Mouse (Mus musculus): ENCODE data around the gene Stard9. TPM values are rescaled to one million over a fixed set of nuclear protein-coding genes. Genes with fewer than 3 reads are reported as not detected.

Gene Stard9
- 10 to 100 TPM; 52.6 to 57.7 TPM for total RNA-seq (2023)

GRCm38 (mm10) chr2:120628886-120629735 lies at the start of gene Stard9:
TSS of gene Stard9 (plus strand) at chr2:120629121.

GRCm38 (mm10) chr2:120608830-120609723 lies 19.8 kb upstream of the Stard9 start, which contains the start of the genes Haus2 and Lrrc57:
TSS of gene Haus2 (plus strand) at chr2:120609383.
TSS of gene Lrrc57 (minus strand) at chr2:120609520.

Other genes starting within 250 kb of the Stard9 start
- gene Ganc, start 225.2 kb upstream of the Stard9 start, total RNA-seq (2023), result 10 to 100 TPM; 36.8 to 39.3 TPM
- 10 to 100 TPM; 37.7 to 42.7 TPM for gene Tmem87a, start 225.0 kb upstream of the Stard9 start, total RNA-seq (2023)
- under 1 TPM; 0.63 to 0.82 TPM for gene Capn3, start 173.1 kb upstream of the Stard9 start, total RNA-seq (2023)
- gene Zfp106, start 65.3 kb upstream of the Stard9 start, total RNA-seq (2023), result 100 to 1,000 TPM; 102 to 108 TPM
- gene Snap23, start 61.5 kb upstream of the Stard9 start, total RNA-seq (2023), result 100 to 1,000 TPM; 111 to 112 TPM
- 10 to 100 TPM; 10.4 to 14.4 TPM for gene Haus2, start 19.7 kb upstream of the Stard9 start, total RNA-seq (2023)
- 10 to 100 TPM; 15.9 to 18.6 TPM for gene Lrrc57, start 19.6 kb upstream of the Stard9 start, total RNA-seq (2023)
- 10 to 100 TPM; 15.4 to 18.1 TPM for gene Cdan1, start 221.0 kb downstream of the Stard9 start, total RNA-seq (2023)
- gene Ttbk2, start 221.5 kb downstream of the Stard9 start, total RNA-seq (2023), result 1 to 10 TPM; 7.3 to 7.8 TPM

All from monocyte, adult 59 days (primary cell).